Mouse (Mus musculus) retina, embryonic 14.5 days (tissue): ENCODE data around the gene Krt77.

ENCODE experiments used
- DNase-seq: peaks from one replicate; pipeline ENCODE4 v3.0.0-alpha.2; 2015; ENCODE audit warnings: low spot score

The Krt77 gene

GRCm38 (mm10) chr15:101869431-101869830 lies at the start of gene Krt77:
Krt77 (minus strand) TSS chr15:101869705.
- peak; percentile 21 for DNase-seq

GRCm38 (mm10) chr15:101916072-101916471 lies 46.6 kb upstream of the Krt77 start:
- no peak for DNase-seq

GRCm38 (mm10) chr15:101904849-101905248 lies 35.3 kb upstream of the Krt77 start:
- no peak for DNase-seq

- DNase-seq = peak; percentile 39
These were observed 33.0 kb upstream of the Krt77 start for GRCm38 (mm10) chr15:101902171-101903149.

GRCm38 (mm10) chr15:101895216-101895615 lies 25.7 kb upstream of the Krt77 start:
- no peak for DNase-seq

- no peak for DNase-seq
These were observed 23.3 kb upstream of the Krt77 start, which contains the start of gene Krt76 for GRCm38 (mm10) chr15:101892820-101893219. Krt76 (minus strand) TSS chr15:101892920.

- peak; percentile 68 for DNase-seq
These were observed 10.3 kb upstream of the Krt77 start for GRCm38 (mm10) chr15:101879776-101880175.

- no peak for DNase-seq
These were observed 8.5 kb upstream of the Krt77 start for GRCm38 (mm10) chr15:101878041-101878440.

GRCm38 (mm10) chr15:101874383-101874782 lies 4.9 kb upstream of the Krt77 start:
- DNase-seq = no peak

- DNase-seq = no peak
These were observed 3.7 kb upstream of the Krt77 start for GRCm38 (mm10) chr15:101873231-101873630.

GRCm38 (mm10) chr15:101866754-101867153 lies 2.8 kb downstream of the Krt77 start:
- no peak for DNase-seq

GRCm38 (mm10) chr15:101860421-101861130 lies 8.9 kb downstream of the Krt77 start:
- peak; percentile 39 for DNase-seq

GRCm38 (mm10) chr15:101859735-101860170 lies 9.8 kb downstream of the Krt77 start:
- peak; percentile 65 for DNase-seq

- peak; percentile 45 for DNase-seq
These were observed 10.7 kb downstream of the Krt77 start for GRCm38 (mm10) chr15:101858673-101859425.

- peak; percentile 54 for DNase-seq
These were observed 12.8 kb downstream of the Krt77 start for GRCm38 (mm10) chr15:101856696-101857095.

GRCm38 (mm10) chr15:101855732-101856131 lies 13.8 kb downstream of the Krt77 start:
- no peak for DNase-seq

GRCm38 (mm10) chr15:101854294-101854693 lies 15.2 kb downstream of the Krt77 start:
- no peak for DNase-seq

GRCm38 (mm10) chr15:101852571-101852970 lies 16.9 kb downstream of the Krt77 start:
- DNase-seq = peak; percentile 63

- DNase-seq = no peak
These were observed 18.8 kb downstream of the Krt77 start, which contains the start of gene Krt1 for GRCm38 (mm10) chr15:101850694-101851093. Krt1 (minus strand) TSS chr15:101850794.

GRCm38 (mm10) chr15:101845971-101846403 lies 23.5 kb downstream of the Krt77 start:
- DNase-seq = peak; percentile 69

- DNase-seq = no peak
These were observed 26.3 kb downstream of the Krt77 start for GRCm38 (mm10) chr15:101843192-101843591.
